Mouse (Mus musculus) adrenal gland, postnatal 10 days (tissue): ENCODE measurements around the gene Hspb7. TPM values are rescaled to one million over a fixed set of nuclear protein-coding genes. Genes with fewer than 3 reads are reported as not detected.

Experiments used
- DNase-seq: peaks from one replicate; pipeline ENCODE4 v3.0.0; 2021; ENCODE audit warnings: mixed read lengths
- total RNA-seq, 2 experiments: library from RNA; stranded (reverse); gene quantifications; 2 replicates each; pipeline ENCODE4 v1.2.3; 2021

The Hspb7 gene
- total RNA-seq, 2 experiments from 2014 or later: 9.0 to 31.7 TPM

DNA sequence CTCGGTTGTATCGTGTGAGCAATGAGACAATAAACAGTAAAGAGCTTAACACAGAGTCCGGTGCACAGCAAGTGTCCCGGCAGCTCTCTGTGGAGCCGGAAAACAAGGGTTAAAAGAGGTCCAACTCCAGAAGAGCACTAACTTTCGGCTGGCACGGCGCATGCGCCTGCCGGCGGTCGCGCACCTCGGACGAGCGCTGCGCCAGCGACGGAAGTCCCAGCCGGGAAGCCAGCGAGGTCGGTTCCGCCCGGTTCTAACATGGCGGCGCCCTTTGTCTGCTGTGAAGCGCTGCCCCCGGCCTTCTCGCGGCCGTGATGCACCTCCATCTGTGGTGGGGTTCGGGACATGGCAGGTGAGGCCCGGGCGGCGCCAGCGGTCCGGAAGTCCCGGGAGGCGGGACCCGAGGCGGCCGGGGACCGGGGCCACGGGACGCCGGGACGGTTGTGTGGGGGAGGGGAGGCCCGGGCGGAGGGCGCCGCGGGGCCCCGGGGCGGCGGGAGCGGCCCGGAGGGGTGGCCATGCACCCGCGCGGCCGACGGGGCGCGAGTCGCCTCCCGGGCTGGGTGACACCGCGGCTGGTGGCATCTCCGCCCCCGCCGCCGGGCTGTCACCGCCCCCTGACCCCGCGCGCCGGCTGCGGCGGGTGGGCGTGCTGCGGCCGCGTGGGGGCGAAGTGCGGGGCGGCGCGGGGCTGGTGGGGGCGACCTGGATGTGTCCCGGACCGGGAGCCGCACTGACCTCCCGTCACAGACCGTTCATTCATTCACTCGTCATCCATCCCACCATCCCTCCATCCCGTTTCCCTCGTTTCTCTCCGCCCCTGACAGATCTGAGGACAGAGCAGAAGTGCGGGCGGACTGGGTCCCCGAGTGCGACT, 24.1 kb downstream of the Hspb7 start, which contains the start of gene Zbtb17:
TSS of gene Zbtb17 (plus strand) at position 204 of the 877 bp plus-strand sequence.
- peak; percentile 94 for DNase-seq

GRCm38 (mm10) chr4:141445328-141445720, 24.7 kb downstream of the Hspb7 start:
- DNase-seq: no peak

- DNase-seq: no peak
Observed at GRCm38 (mm10) chr4:141446211-141446610, 25.6 kb downstream of the Hspb7 start.

GRCm38 (mm10) chr4:141451251-141451650, 30.7 kb downstream of the Hspb7 start:
- no peak for DNase-seq

DNA sequence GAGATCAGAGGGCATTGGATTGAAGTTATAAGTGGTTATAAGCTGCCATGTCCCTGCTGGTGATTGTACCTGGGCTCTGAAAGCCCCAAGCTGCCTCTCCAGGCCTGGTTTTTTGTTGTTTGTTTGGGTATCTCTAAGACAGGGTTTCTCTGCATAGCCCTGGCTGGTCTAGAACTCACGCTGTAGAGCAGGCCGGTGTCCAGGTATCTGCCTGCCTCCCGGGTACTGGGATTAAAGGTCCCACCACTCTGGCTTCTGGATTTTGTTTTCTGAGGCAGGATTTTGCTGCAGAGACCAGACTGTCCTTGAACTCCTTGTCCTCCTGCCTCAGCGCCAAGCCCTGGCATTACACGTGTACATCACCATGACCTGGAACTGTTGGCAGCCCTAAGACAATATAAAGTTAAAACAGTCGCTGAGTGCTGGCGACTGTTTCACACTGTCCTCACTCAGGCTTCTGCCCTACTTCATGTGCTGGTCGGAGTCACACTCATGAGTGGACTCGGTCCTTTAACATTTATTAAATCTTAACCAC, 31.4 kb downstream of the Hspb7 start:
- DNase-seq: no peak

DNA sequence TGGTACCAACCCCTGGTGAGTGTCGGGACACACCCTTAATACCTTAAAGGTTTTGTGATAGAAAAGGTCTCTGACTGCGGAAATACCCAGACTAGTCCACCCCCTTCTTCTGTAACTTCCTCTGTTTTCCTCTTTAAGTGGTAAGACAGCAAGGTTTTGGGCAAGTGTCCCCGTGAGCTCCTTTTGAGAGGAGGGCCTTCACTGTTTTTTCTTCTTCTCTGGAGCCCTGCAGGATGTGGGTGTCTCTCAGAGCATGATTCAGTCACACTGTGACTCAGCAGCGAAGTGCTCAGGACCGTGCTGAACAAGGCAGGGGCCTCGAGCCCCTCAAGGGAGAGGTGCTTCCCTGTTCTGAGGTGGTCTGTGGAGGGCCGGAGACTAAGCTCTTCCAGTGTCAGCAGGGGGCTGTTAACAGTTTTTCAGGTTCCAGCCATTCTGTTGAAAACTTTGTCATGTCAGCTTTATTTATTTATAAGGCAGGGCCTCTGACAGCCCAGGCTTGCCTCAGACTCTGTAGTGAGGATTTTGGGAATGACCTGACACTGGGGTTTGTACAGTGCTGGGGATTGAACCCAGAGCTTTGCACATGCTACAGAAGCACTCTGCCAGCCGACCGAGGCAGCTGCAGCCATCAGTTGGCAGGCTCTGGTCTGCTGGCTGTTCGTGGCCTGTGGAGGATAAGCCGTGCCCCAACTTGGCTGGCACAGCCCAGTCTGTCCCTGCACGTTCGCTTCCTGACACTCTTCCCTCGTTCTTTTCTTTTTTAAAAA, 34.2 kb downstream of the Hspb7 start:
- no peak for DNase-seq

DNA sequence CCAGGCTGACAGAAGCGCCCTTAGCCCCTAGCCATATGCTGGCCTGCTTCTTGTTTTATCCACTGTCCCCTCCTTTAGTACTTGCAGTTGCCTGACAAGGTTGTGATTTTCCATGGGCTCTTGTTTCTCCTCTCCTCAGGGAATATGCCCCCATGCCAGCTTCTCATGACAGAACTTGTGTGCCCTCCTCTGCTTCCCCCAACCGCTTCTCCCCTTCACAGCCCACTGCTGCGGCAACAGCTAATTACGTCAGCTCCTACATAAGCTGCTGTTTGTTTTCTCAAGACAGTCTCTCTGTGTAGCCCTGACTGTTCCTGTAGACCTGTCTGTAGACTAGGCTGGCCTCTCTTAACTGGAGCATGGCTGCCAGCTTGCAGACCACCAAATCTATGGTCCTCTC, 34.9 kb downstream of the Hspb7 start:
- no peak for DNase-seq

- DNase-seq: no peak
Observed at GRCm38 (mm10) chr4:141456193-141456938, 35.8 kb downstream of the Hspb7 start.

DNA sequence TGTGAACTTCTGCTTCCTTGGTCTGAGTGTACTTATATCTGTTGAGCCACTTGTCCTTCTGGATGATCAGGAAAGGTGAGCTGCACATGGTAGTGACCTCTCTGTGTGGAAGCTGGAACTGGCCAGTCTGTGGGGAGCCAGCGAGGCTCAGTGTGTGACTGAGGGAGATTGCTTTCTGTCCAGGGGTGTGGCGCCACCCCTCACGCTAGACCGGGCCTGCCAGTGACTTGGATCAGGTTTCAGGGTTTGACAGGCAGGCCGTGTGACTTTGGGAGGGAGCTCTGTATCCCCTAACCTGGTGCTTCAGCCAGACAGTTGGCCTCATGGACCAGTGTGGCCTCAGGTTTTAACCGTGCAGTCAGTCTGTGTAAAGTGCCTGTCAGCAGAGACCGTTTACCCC, 37.7 kb downstream of the Hspb7 start:
- DNase-seq: no peak

GRCm38 (mm10) chr4:141458888-141459287, 38.3 kb downstream of the Hspb7 start:
- no peak for DNase-seq

GRCm38 (mm10) chr4:141459766-141460165, 39.2 kb downstream of the Hspb7 start:
- no peak for DNase-seq

GRCm38 (mm10) chr4:141460481-141460880, 39.9 kb downstream of the Hspb7 start:
- DNase-seq: no peak

DNA sequence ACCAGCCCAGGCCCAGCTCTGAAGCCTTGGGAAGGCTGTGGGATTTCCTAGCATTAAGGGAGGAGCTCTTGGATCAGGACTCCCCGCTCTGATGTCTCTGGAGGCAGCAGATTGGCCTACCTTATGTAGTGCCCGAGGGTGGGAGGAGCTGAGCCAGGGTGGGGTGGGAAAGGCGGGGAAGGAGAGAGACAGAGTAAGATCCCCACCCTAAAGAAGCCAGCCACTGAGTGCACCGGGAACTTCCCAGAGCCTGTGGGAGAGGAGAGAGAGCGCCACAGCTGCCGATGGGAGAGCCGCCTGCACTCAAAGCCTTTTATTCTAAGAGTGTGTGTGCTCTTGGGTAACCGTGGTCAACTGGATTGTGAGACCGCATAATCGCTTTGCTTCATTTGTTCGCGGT, 40.5 kb downstream of the Hspb7 start:
- DNase-seq: no peak

DNA sequence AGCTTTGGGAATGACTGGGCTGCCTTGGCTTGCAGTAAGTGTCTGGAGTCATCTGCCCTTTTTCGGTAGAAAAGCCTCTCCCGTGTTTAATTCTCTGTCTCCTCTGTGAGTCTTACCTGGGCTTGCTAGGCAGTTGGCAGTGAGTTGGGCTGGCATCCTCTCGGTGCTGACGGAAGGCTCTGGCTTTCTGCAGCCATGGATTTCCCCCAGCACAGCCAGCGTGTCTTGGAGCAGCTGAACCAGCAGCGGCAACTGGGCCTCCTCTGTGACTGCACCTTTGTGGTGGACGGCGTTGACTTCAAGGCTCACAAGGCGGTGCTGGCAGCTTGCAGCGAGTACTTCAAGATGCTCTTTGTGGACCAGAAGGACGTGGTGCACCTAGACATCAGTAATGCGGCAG, 41.0 kb downstream of the Hspb7 start:
- no peak for DNase-seq

GRCm38 (mm10) chr4:141463472-141463871, 42.9 kb downstream of the Hspb7 start:
- DNase-seq: no peak

- no peak for DNase-seq
Observed at GRCm38 (mm10) chr4:141464722-141465121, 44.1 kb downstream of the Hspb7 start.

GRCm38 (mm10) chr4:141465512-141466288, 45.1 kb downstream of the Hspb7 start:
- DNase-seq: no peak

DNA sequence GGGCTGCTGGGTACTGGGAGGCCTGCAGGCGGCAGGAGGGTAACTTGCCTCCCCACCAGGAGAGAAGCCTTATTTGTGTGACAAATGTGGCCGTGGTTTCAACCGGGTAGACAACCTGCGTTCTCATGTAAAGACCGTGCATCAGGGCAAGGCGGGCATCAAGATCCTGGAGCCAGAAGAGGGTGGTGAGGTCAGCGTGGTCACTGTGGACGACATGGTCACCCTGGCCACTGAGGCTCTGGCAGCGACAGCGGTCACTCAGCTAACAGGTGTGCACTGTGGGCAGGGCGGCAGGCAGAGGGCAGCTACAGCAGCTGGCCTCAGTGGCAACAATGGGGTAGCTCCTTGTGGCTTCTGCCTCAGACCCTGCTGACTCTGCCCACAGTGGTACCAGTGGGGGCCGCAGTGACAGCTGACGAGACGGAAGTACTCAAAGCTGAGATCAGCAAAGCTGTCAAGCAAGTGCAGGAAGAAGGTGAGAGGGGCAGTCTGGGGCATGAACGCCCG, 45.8 kb downstream of the Hspb7 start:
- no peak for DNase-seq

DNA sequence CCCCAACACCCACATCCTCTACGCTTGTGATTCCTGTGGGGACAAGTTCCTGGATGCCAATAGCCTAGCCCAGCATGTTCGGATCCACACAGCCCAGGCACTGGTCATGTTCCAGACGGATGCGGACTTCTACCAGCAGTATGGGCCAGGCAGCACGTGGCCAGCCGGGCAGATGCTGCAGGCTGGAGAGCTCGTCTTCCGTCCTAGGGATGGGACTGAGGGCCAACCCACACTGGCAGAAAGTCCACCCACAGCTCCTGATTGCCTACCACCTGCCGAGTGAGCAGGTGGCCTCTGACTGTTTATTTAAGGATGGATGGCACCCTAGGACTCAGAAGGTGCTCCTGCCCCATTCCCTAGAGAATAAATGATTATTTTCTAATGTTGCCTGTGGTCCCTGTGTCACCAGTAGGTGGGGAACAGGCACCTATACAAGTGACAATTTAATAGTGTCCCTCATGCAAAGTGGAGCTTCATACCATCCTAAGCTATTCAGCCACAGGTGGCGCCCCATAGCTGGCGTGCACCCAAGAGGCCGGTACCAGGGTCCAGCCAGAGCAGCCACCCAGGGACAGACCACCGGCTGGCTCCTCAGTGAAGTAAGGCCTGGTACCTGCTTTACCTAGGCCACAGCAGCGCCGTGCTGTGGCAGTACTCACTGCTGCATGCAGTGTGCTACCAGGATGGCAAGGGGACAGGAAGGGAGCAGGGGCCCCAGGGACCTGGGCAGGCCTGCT, 46.4 kb downstream of the Hspb7 start:
- DNase-seq: no peak

DNA sequence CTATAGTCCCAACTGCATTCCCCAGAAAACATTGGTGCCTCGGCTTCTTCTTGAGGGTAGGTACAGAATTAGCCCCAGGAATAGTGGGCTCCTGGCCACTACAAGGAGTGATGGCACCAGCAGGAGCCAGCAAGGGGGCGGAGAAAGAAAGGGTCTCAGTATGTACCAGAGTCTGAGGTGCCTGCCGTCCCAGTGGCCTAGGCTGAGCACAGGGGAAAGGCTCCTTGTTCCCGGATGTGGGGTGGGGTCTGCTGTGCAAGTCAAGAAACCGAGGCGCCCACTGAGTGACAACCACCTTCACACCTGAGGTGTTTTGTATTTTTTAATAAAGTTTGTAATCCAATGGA, 47.0 kb downstream of the Hspb7 start:
- no peak for DNase-seq

- no peak for DNase-seq
Observed at GRCm38 (mm10) chr4:141468576-141468975, 48.0 kb downstream of the Hspb7 start.
